ENCODE assay signal across 21 mouse cellular contexts in the genomic region with DNA sequence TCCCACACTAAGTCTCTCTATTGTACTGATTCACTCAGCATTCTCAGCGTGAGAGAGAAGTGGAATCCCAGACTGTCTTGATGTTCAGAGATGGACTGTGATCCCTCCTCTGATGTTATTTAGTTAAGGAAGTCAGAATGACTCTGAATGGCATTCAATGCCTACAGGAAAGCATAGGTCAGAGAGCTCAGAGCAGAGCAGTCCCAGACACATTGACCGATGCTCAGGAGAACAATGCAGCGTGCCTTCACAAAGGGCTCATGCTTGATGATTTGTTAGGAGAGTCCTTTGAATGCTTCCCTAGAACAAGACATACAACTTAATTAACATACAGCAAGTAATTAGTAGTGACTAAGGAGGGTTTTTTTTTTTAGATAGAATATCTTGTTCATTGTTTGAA.
DNase-seq lines count a peak whose midpoint lies in the region; ATAC-seq lines count a peak whose summit lies in the region.
"Had no signal": no experiment of that assay in that cellular context is flagged by ENCODE, and none has a peak within 500 bp of the region (broad histone marks: within the 10 kb centered on the region; RNA-seq: fewer than 3 reads in every experiment).

No protein-coding gene starts in this region.

- H3K27me3 ChIP-seq in hindbrain, embryonic 10.5 days (ENCODE audit: insufficient read depth, poor library complexity, severe bottlenecking): no peaks in the 10 kb centered on the region
- H3K27me3 ChIP-seq in hindbrain, embryonic 13.5 days: no peaks in the 10 kb centered on the region
- H3K27me3 ChIP-seq in neural tube, embryonic 11.5 days (ENCODE audit: control insufficient read depth, insufficient read depth, low read length): no peaks in the 10 kb centered on the region
- no peaks in the 10 kb centered on the region for H3K27me3 ChIP-seq in neural tube, embryonic 15.5 days (replicated peaks)
- H3K27me3 ChIP-seq: limb, embryonic 12.5 days; neural tube, embryonic 12.5 days; Patski had no signal

- intact Hi-C loops in gastrocnemius, postnatal 14 days (cut with DNase I; ENCODE audit: low total_unique reads): no loop called here

- peaks cover 3% of the 10 kb centered on the region; the same call in 1 of the 2 replicates for H3K4me1 ChIP-seq in hindbrain, embryonic 10.5 days (replicated peaks)
- H3K4me1 ChIP-seq in hindbrain, embryonic 13.5 days (replicated peaks): no peaks in the 10 kb centered on the region
- H3K4me1 ChIP-seq in neural tube, embryonic 11.5 days (ENCODE audit: control insufficient read depth, insufficient read depth, low read length): no peaks in the 10 kb centered on the region
- no peaks in the 10 kb centered on the region for H3K4me1 ChIP-seq in neural tube, embryonic 15.5 days
- H3K4me1 ChIP-seq: heart, embryonic 10.5 days; limb, embryonic 12.5 days; neural tube, embryonic 12.5 days had no signal

- H3K9ac ChIP-seq in hindbrain, embryonic 13.5 days: no peak overlapping the region
- H3K9ac ChIP-seq in neural tube, embryonic 11.5 days (ENCODE audit: low read length): no peak overlapping the region
- no peak overlapping the region for H3K9ac ChIP-seq in neural tube, embryonic 15.5 days (replicated peaks)
- H3K9ac ChIP-seq: limb, embryonic 12.5 days; liver, postnatal 0 days; neural tube, embryonic 12.5 days had no signal

- no peak overlapping the region for H3K4me3 ChIP-seq in hindbrain, embryonic 10.5 days
- no peak overlapping the region for H3K4me3 ChIP-seq in hindbrain, embryonic 13.5 days
- no peak overlapping the region for H3K4me3 ChIP-seq in neural tube, embryonic 11.5 days (ENCODE audit: low read depth, low read length)
- no peak overlapping the region for H3K4me3 ChIP-seq in neural tube, embryonic 15.5 days (replicated peaks)
- H3K4me3 ChIP-seq: forebrain, embryonic 10.5 days; heart, embryonic 10.5 days; limb, embryonic 12.5 days; neural tube, embryonic 12.5 days had no signal

- no peaks in the 10 kb centered on the region for H3K36me3 ChIP-seq in hindbrain, embryonic 10.5 days
- no peaks in the 10 kb centered on the region for H3K36me3 ChIP-seq in hindbrain, embryonic 13.5 days
- H3K36me3 ChIP-seq in neural tube, embryonic 11.5 days (ENCODE audit: control insufficient read depth, insufficient read depth, low read length): no peaks in the 10 kb centered on the region
- no peaks in the 10 kb centered on the region for H3K36me3 ChIP-seq in neural tube, embryonic 15.5 days
- H3K36me3 ChIP-seq: forebrain, embryonic 10.5 days; heart, embryonic 10.5 days; limb, embryonic 12.5 days; neural tube, embryonic 12.5 days had no signal

- DNase-seq in hindbrain, embryonic 10.5 days (ENCODE audit: low spot score): peak; percentile 11
- peak; percentile 17 for DNase-seq in neural tube, embryonic 11.5 days (ENCODE audit: low spot score)
- DNase-seq in mesoderm, embryonic 11.5 days (ENCODE audit: low read depth, low spot score): peak; percentile 29
- no peak for DNase-seq in kidney, adult 9 months
- DNase-seq in gastrocnemius, postnatal 14 days: no peak
- DNase-seq: adrenal gland, postnatal 10 days; cerebellum, adult 2 months; cerebellum, postnatal 25 days; heart, postnatal 4 days; kidney, postnatal 4 days; liver, postnatal 0 days had no signal

- ATAC-seq in hindbrain, embryonic 13.5 days (ENCODE audit: low FRiP score): no peak
- ATAC-seq in neural tube, embryonic 11.5 days (ENCODE audit: insufficient read depth, low FRiP score, low TSS enrichment): peak; percentile 48; the same call in 1 of the 2 replicates
- ATAC-seq in neural tube, embryonic 15.5 days (ENCODE audit: low FRiP score): no peak
- ATAC-seq: CD4-positive, CD25-positive, alpha-beta regulatory T cell, adult 4 months; intestine, postnatal 0 days; liver, postnatal 0 days; Patski had no signal

- 26% methylated on average over 3 of the region's 3 CpGs for WGBS in hindbrain, embryonic 10.5 days
- WGBS in hindbrain, embryonic 13.5 days: 12% methylated on average over 3 of the region's 3 CpGs
- WGBS in neural tube, embryonic 11.5 days: 22% methylated on average over 3 of the region's 3 CpGs
- WGBS in neural tube, embryonic 15.5 days: 9% methylated on average over 3 of the region's 3 CpGs

- no peaks in the 10 kb centered on the region for H3K9me3 ChIP-seq in hindbrain, embryonic 10.5 days
- H3K9me3 ChIP-seq in hindbrain, embryonic 13.5 days: peaks cover 7% of the 10 kb centered on the region; the same call in 1 of the 2 replicates
- H3K9me3 ChIP-seq in neural tube, embryonic 11.5 days (ENCODE audit: control insufficient read depth, low read length): no peaks in the 10 kb centered on the region
- H3K9me3 ChIP-seq in neural tube, embryonic 15.5 days (replicated peaks): peaks cover 3% of the 10 kb centered on the region; the same call in 1 of the 2 replicates
- H3K9me3 ChIP-seq: heart, embryonic 10.5 days; limb, embryonic 12.5 days; neural tube, embryonic 12.5 days had no signal

- H3K4me2 ChIP-seq in hindbrain, embryonic 13.5 days: no peak overlapping the region
- no peak overlapping the region for H3K4me2 ChIP-seq in neural tube, embryonic 11.5 days (ENCODE audit: low read depth)
- H3K4me2 ChIP-seq in neural tube, embryonic 15.5 days: no peak overlapping the region
- H3K4me2 ChIP-seq: limb, embryonic 12.5 days; liver, embryonic 11.5 days; neural tube, embryonic 12.5 days had no signal

- H3K27ac ChIP-seq in hindbrain, embryonic 10.5 days: no peak overlapping the region
- H3K27ac ChIP-seq in hindbrain, embryonic 13.5 days: no peak overlapping the region
- H3K27ac ChIP-seq in neural tube, embryonic 11.5 days (ENCODE audit: low read depth, low read length): no peak overlapping the region
- H3K27ac ChIP-seq in neural tube, embryonic 15.5 days (replicated peaks): no peak overlapping the region
- H3K27ac ChIP-seq: forebrain, embryonic 10.5 days; heart, embryonic 10.5 days; limb, embryonic 12.5 days; neural tube, embryonic 12.5 days had no signal

Comparison
In these comparisons a context has a peak if more than half of its experiments do, and no peak if none do; other contexts are left out.
1. DNase-seq: peak in hindbrain, embryonic 10.5 days (single experiment), neural tube, embryonic 11.5 days (single experiment) and mesoderm, embryonic 11.5 days (single experiment); none in kidney, adult 9 months (single experiment) and gastrocnemius, postnatal 14 days (single experiment).